Mouse (Mus musculus) ES-Bruce4 (cell line): ENCODE results near the gene Iapp.

Experiments
- CTCF ChIP-seq: IDR thresholded peaks from one replicate; pipeline ENCODE4 v1.8.1; 2011; ENCODE audit warnings: low read depth, low read length
- EP300 ChIP-seq: IDR thresholded peaks from 2 replicates; pipeline ENCODE4 v1.6.1; 2011; ENCODE audit warnings: low read depth, low read length; ENCODE audit not compliant: insufficient read depth
- POLR2A ChIP-seq: IDR thresholded peaks from one replicate; pipeline ENCODE4 v1.8.1; 2011; ENCODE audit warnings: low read length; ENCODE audit not compliant: insufficient read depth

DNA sequence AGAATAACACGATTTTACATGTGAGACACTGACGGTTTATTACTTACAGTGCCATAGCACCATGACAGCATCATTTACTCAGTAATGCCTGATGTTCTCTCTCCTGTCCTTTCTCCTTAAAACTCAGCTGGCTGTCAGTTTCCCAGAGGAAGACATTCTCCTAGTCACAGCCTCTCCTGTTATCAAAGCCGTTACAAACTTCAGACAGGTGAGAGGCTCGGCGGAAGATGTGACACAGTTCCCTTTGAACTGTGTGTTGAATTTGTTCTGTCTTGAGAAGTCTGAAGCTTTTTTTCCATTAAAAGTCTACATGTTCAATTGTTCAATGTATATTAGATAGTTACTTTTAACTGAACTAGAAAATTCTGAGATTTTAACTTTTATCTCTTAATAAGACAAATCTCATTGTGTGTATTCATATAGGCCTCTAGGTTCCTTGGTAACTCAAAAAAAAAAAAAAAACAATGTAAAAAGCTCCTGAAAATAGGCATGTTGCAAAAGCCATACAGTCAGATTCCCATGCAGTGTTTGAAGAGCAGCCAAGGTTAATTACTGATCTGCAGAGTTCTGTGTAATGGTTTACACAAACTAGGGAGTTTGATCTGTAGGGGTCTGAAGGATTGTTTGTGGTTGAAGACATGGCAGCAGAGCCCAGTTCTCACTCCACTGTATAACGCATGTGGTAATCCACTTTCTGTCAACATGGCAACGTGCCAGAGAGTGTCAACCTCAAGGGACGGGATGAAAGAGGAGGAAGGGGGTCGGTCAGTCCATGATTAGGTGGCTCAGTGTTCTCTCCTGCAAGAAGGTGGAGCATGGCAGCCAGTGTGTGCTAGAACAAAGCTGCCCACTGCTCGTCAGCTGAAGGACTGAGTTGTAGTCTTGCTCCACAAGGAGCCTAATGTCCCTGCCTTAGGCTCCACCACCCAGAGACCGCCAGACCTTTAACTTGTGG lies 49.5 kb downstream of the Iapp start:
- no peak for TF ChIP-seq POLR2A
- TF ChIP-seq CTCF = no peak
- TF ChIP-seq EP300 = no peak
